Mouse (Mus musculus): ENCODE results near the gene Id4.

DNA sequence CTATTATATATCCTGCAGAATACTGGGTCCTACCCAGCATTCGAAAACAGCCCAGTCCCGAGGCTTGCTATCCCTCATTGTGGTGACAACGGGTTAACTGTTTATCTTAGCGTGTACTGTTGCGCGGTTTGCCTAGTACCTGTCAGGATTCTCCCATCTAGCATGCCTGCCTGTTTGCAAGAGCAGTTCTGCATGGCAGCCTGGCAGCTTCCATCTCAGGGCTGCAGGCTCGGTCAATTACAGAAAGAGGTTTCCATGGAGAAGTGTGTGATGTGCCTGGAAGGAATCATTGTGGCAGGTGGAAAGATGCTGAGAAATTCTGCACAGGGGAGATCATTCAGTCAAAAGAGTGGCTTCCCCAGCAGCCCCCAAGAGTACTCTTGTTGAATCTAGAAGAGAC lies 16.0 kb downstream of the Id4 start:
- no peak for TF ChIP-seq POLR2A (IDR thresholded peaks at IDR 0.05; ENCODE audit: low read depth, low read length)
- TF ChIP-seq CTCF (IDR thresholded peaks at IDR 0.05; ENCODE audit: borderline replicate concordance, insufficient read depth, low read length), result no peak
